Mouse (Mus musculus) midbrain, embryonic 15.5 days (tissue): Measurements from ENCODE around the gene Papolg. TPM values are rescaled to one million over a fixed set of nuclear protein-coding genes. Genes with fewer than 3 reads are reported as not detected.
"Not testable (repeated sequence)": the region's sequence is repeated elsewhere in the genome, so short reads cannot be mapped to it uniquely, and the experiment has no call there.

Source experiments
- ATAC-seq: fragments of 200-750 bp; cut with Nextera tagmentation; replicated peaks from 2 replicates; pipeline ENCODE4 v1.8.0; 2017; ENCODE audit warnings: moderate TSS enrichment
- H3K27ac ChIP-seq: fragments of 300-500 bp; sonication (generic); 2 replicates; pipeline ENCODE4 v1.5.1; 2015; ENCODE audit warnings: mild to moderate bottlenecking, inconsistent platforms
- H3K27me3 ChIP-seq: fragments of 300-500 bp; sonication (generic); replicated peaks from 2 replicates; pipeline ENCODE4 v1.6.1; 2015; ENCODE audit warnings: inconsistent platforms
- H3K36me3 ChIP-seq: fragments of 300-500 bp; sonication (generic); replicated peaks from 2 replicates; pipeline ENCODE4 v1.6.1; 2015; ENCODE audit warnings: inconsistent platforms
- H3K4me1 ChIP-seq: fragments of 300-500 bp; sonication (generic); 2 replicates; pipeline ENCODE4 v1.6.1; 2015; ENCODE audit warnings: inconsistent platforms
- H3K4me2 ChIP-seq: fragments of 300-500 bp; sonication (generic); 2 replicates; pipeline ENCODE4 v1.6.1; 2015; ENCODE audit warnings: inconsistent platforms, mild to moderate bottlenecking, moderate library complexity
- H3K4me3 ChIP-seq: fragments of 300-500 bp; sonication (generic); 2 replicates; pipeline ENCODE4 v1.5.1; 2015; ENCODE audit warnings: mild to moderate bottlenecking, inconsistent platforms
- H3K9ac ChIP-seq: fragments of 300-500 bp; sonication (generic); 2 replicates; pipeline ENCODE4 v1.6.1; 2015; ENCODE audit warnings: mild to moderate bottlenecking, inconsistent platforms
- H3K9me3 ChIP-seq: fragments of 300-500 bp; sonication (generic); 2 replicates; pipeline ENCODE4 v1.6.1; 2016; ENCODE audit warnings: inconsistent platforms
- WGBS: fragments of 180-500 bp; shearing (Covaris S2); methylation state at CpG from one replicate; pipeline ENCODE4 v1.1.7; 2015; ENCODE audit warnings: mixed read lengths; 5-methylcytosine and 5-hydroxymethylcytosine counted together
- polyA plus RNA-seq: library from polyadenylated mRNA; unstranded; fragments of >200 nt; fragmentation: Nextera tagmentation; extraction: Ambion mirVana; gene quantifications from 2 replicates; pipeline ENCODE4 v1.2.1, GENCODE M21; 2015

Gene Papolg
- polyA plus RNA-seq, result 19.1 and 21.9 TPM in 2 replicates

- 0% methylated on average over 21 of the region's 21 CpGs for WGBS
- peak; percentile 100 for ATAC-seq
- no peaks in the 10 kb centered on the region for H3K36me3 ChIP-seq
- peaks cover 13% of the 10 kb centered on the region for H3K4me1 ChIP-seq
- H3K4me2 ChIP-seq, result peak within 1 kb of the TSS; percentile 66
- no peaks in the 10 kb centered on the region for H3K27me3 ChIP-seq
- H3K9ac ChIP-seq, result peak within 1 kb of the TSS; percentile 87
- peak within 1 kb of the TSS; percentile 84 for H3K4me3 ChIP-seq
- H3K9me3 ChIP-seq, result no peaks in the 10 kb centered on the region
- H3K27ac ChIP-seq, result peak within 1 kb of the TSS; percentile 97
Observed at GRCm38 (mm10) chr11:23895060-23895426, at the start of gene Papolg. TSS of gene Papolg (minus strand) at chr11:23895253.

GRCm38 (mm10) chr11:23928146-23928545 is 33.1 kb upstream of the Papolg start:
- H3K27me3 ChIP-seq, ATAC-seq, H3K27ac ChIP-seq, H3K9me3 ChIP-seq, H3K4me1 ChIP-seq, H3K36me3 ChIP-seq, H3K9ac ChIP-seq: not testable (repeated sequence)
- H3K4me2 ChIP-seq, result peak overlapping the region; percentile 30
- peak overlapping the region; percentile 11; the same call in 1 of the 2 replicates for H3K4me3 ChIP-seq
- WGBS, result 22% methylated on average over 8 of the region's 8 CpGs

- Histone ChIP-seq H3K9ac (no peak overlapping the region), H3K9me3 (no peaks in the 10 kb centered on the region), H3K36me3 (no peaks in the 10 kb centered on the region), H3K4me2 (peak overlapping the region; percentile 30), H3K4me3 (peak overlapping the region; percentile 11; the same call in 1 of the 2 replicates), H3K27ac (no peak overlapping the region), H3K4me1 (no peaks in the 10 kb centered on the region), H3K27me3 (no peaks in the 10 kb centered on the region)
- WGBS, result 46% methylated on average over 8 of the region's 8 CpGs
- ATAC-seq, result no peak
Observed at GRCm38 (mm10) chr11:23927643-23928042, 32.6 kb upstream of the Papolg start.

GRCm38 (mm10) chr11:23913824-23914223 is 18.8 kb upstream of the Papolg start:
- not testable (repeated sequence) for H3K4me1 ChIP-seq, H3K9me3 ChIP-seq, ATAC-seq, H3K4me3 ChIP-seq, H3K27ac ChIP-seq, H3K27me3 ChIP-seq, H3K4me2 ChIP-seq, H3K9ac ChIP-seq, H3K36me3 ChIP-seq
- 81% methylated on average over 2 of the region's 2 CpGs for WGBS

GRCm38 (mm10) chr11:23903909-23904308 is 8.9 kb upstream of the Papolg start:
- Histone ChIP-seq H3K4me1 (no peaks in the 10 kb centered on the region), H3K9ac (no peak overlapping the region), H3K27me3 (no peaks in the 10 kb centered on the region), H3K27ac (no peak overlapping the region), H3K9me3 (no peaks in the 10 kb centered on the region), H3K36me3 (no peaks in the 10 kb centered on the region), H3K4me2 (no peak overlapping the region), H3K4me3 (no peak overlapping the region)
- 71% methylated on average over 1 of the region's 1 CpGs for WGBS
- ATAC-seq, result no peak

- H3K27me3 ChIP-seq, result no peaks in the 10 kb centered on the region
- H3K4me1 ChIP-seq, result peaks cover 13% of the 10 kb centered on the region
- H3K9me3 ChIP-seq, result no peaks in the 10 kb centered on the region
- H3K4me3 ChIP-seq, result peak overlapping the region; percentile 84
- peak overlapping the region; percentile 66 for H3K4me2 ChIP-seq
- H3K27ac ChIP-seq, result peak overlapping the region; percentile 97
- H3K9ac ChIP-seq, result peak overlapping the region; percentile 87
- WGBS, result under 1% methylated on average over 48 of the region's 48 CpGs
- peaks cover 2% of the 10 kb centered on the region; the same call in 1 of the 2 replicates for H3K36me3 ChIP-seq
- peak; percentile 91 for ATAC-seq
Observed at GRCm38 (mm10) chr11:23894141-23895059, 653 bp downstream of the Papolg start.

GRCm38 (mm10) chr11:23893556-23893955 is 1.5 kb downstream of the Papolg start:
- Histone ChIP-seq H3K9me3 (no peaks in the 10 kb centered on the region), H3K36me3 (peaks cover 10% of the 10 kb centered on the region; the same call in 1 of the 2 replicates), H3K27ac (no peak overlapping the region), H3K4me2 (peak overlapping the region; percentile 28; the same call in 1 of the 2 replicates), H3K9ac (no peak overlapping the region), H3K4me1 (peaks cover 13% of the 10 kb centered on the region), H3K4me3 (no peak overlapping the region), H3K27me3 (no peaks in the 10 kb centered on the region)
- ATAC-seq, result no peak

- 90% methylated on average over 2 of the region's 2 CpGs for WGBS
- no peak for ATAC-seq
- peaks cover 36% of the 10 kb centered on the region for H3K36me3 ChIP-seq
- no peak overlapping the region for H3K27ac ChIP-seq
- no peaks in the 10 kb centered on the region for H3K4me1 ChIP-seq
- H3K9me3 ChIP-seq, result no peaks in the 10 kb centered on the region
- H3K4me2 ChIP-seq, result no peak overlapping the region
- H3K27me3 ChIP-seq, result no peaks in the 10 kb centered on the region
- H3K4me3 ChIP-seq, result no peak overlapping the region
- H3K9ac ChIP-seq, result no peak overlapping the region
Observed at GRCm38 (mm10) chr11:23864326-23864725, 30.7 kb downstream of the Papolg start.

- no peak overlapping the region for H3K9ac ChIP-seq
- ATAC-seq, result no peak
- no peaks in the 10 kb centered on the region for H3K27me3 ChIP-seq
- H3K4me2 ChIP-seq, result no peak overlapping the region
- no peaks in the 10 kb centered on the region for H3K9me3 ChIP-seq
- 91% methylated on average over 4 of the region's 4 CpGs for WGBS
- peaks cover 39% of the 10 kb centered on the region for H3K36me3 ChIP-seq
- H3K27ac ChIP-seq, result no peak overlapping the region
- H3K4me1 ChIP-seq, result no peaks in the 10 kb centered on the region
- no peak overlapping the region for H3K4me3 ChIP-seq
Observed at GRCm38 (mm10) chr11:23856723-23857112, 38.3 kb downstream of the Papolg start.

GRCm38 (mm10) chr11:23856054-23856722 is 38.9 kb downstream of the Papolg start:
- ATAC-seq, result 0 out of 2 replicates have a peak, but pooled peaks have one; percentile 16
- H3K27me3 ChIP-seq, result no peaks in the 10 kb centered on the region

GRCm38 (mm10) chr11:23855182-23855802 is 39.8 kb downstream of the Papolg start:
- Histone ChIP-seq H3K36me3 (peaks cover 33% of the 10 kb centered on the region), H3K27me3 (no peaks in the 10 kb centered on the region), H3K9ac (no peak overlapping the region), H3K4me3 (no peak overlapping the region), H3K27ac (no peak overlapping the region), H3K4me1 (no peaks in the 10 kb centered on the region), H3K4me2 (no peak overlapping the region), H3K9me3 (no peaks in the 10 kb centered on the region)
- 7% methylated on average over 3 of the region's 3 CpGs for WGBS
- peak; percentile 71 for ATAC-seq

More at GRCm38 (mm10) chr11:23856054-23856722, 38.9 kb downstream of the Papolg start:
- no peak overlapping the region for H3K9ac ChIP-seq
- 92% methylated on average over 7 of the region's 7 CpGs for WGBS
- H3K27ac ChIP-seq, result no peak overlapping the region
- no peaks in the 10 kb centered on the region for H3K4me1 ChIP-seq
- H3K4me3 ChIP-seq, result no peak overlapping the region
- H3K4me2 ChIP-seq, result no peak overlapping the region
- H3K9me3 ChIP-seq, result no peaks in the 10 kb centered on the region
- H3K36me3 ChIP-seq, result peaks cover 38% of the 10 kb centered on the region

GRCm38 (mm10) chr11:23853306-23853705 is 41.7 kb downstream of the Papolg start:
- 82% methylated on average over 5 of the region's 5 CpGs for WGBS
- H3K36me3 ChIP-seq, result peaks cover 18% of the 10 kb centered on the region
- ATAC-seq, result no peak
- no peak overlapping the region for H3K4me2 ChIP-seq
- H3K4me1 ChIP-seq, result no peaks in the 10 kb centered on the region
- H3K4me3 ChIP-seq, result no peak overlapping the region
- H3K27ac ChIP-seq, result no peak overlapping the region
- H3K9me3 ChIP-seq, result no peaks in the 10 kb centered on the region
- no peaks in the 10 kb centered on the region for H3K27me3 ChIP-seq
- H3K9ac ChIP-seq, result no peak overlapping the region
